Mouse (Mus musculus) cortical plate, adult 2 months (tissue): ENCODE measurements around the gene Spsb4. TPM values are rescaled to one million over a fixed set of nuclear protein-coding genes. Genes with fewer than 3 reads are reported as not detected.

Experiments
- H3K27ac ChIP-seq: fragments of 200-500 bp; 2 replicates; pipeline ENCODE4 v1.5.1; 2012; ENCODE audit warnings: low read length, control low read depth, inconsistent platforms; ENCODE audit not compliant: insufficient read depth
- H3K4me1 ChIP-seq: fragments of 200-500 bp; 2 replicates; pipeline ENCODE4 v1.6.1; 2011; ENCODE audit warnings: low read length; ENCODE audit not compliant: control insufficient read depth, insufficient read depth
- H3K4me3 ChIP-seq: fragments of 200-500 bp; 2 replicates; pipeline ENCODE4 v1.5.1; 2011; ENCODE audit warnings: mild to moderate bottlenecking, low read length, control low read depth; ENCODE audit not compliant: insufficient read depth
- CTCF ChIP-seq: fragments of 200-500 bp; IDR thresholded peaks from 2 replicates; pipeline ENCODE4 v1.5.1; 2011; ENCODE audit warnings: mild to moderate bottlenecking, control low read depth, low read length; ENCODE audit not compliant: insufficient read depth; ENCODE audit errors: extremely low read depth
- POLR2A ChIP-seq: fragments of 200-500 bp; IDR thresholded peaks from 2 replicates; pipeline ENCODE4 v1.6.1; 2011; ENCODE audit warnings: mild to moderate bottlenecking, low read length, control low read depth; ENCODE audit not compliant: insufficient read depth; ENCODE audit errors: extremely low read depth
- polyA plus RNA-seq: library from polyadenylated mRNA; depleted of rRNA; stranded (reverse); fragments of >200 nt; gene quantifications from 2 replicates; pipeline ENCODE4 v1.2.3, GENCODE M21; 2012

Spsb4 gene
- polyA plus RNA-seq, 1 experiment = 3.7 TPM

DNA sequence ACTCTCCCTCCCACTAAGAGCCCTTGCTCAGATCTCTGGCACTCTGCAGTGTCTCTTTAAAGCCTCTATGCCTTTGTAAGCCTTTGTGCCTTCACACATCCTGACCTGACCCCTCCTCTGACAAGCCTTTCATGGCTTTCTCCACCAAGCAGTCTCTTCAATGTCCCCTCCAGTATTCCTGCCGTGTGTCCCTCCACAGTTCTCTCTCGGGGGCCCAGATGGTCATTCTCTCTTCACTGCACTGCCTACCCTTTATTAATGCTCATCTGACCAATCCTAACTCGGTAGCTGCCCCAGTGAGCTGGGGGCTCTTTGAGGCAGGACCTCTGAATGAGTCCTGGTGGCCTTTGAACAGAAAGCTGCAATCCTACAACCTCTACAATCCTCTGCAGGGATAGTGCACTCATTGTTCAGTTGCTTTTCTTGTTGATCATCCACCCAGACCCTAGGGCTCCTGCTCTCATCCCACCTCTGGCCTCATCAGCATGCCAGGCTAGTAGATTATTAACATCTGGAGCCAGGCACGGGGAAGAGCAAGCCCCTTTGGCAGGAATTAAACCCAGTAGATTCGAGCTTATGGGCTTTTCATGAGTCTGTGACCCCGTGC lies 60.5 kb downstream of the Spsb4 start:
- no peak overlapping the region for H3K4me3 ChIP-seq
- no peak for TF ChIP-seq CTCF
- TF ChIP-seq POLR2A = no peak
- no peak overlapping the region for H3K27ac ChIP-seq
- 0 out of 2 replicates have a peak, but pooled peaks cover 3% of the 10 kb centered on the region for H3K4me1 ChIP-seq

DNA sequence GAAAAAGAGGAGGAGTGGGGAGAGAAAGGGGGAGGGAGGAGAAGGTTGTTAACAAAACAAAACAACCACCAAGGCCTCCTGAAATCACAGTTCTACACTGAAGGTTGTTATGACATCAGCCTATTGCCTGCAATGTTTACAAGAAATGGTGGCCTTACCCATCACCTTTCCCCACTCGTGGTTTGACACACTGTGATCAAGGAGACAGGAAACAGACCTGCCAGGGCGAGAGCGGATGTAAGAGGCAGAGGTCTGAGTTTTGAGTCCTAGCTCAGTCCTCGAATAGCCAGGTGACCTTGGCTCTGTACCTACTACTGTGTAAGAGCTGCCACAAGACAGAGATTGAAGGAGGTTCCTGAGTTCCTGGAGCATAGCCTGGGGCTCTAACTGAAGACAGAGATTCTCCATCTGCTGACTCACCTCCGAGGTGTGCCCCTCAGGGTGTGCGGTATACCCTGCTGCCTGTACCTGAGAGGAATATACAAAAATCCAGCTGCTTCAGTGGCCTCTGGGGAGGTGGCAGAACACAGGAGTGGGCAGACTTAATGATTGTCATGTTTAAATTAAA lies 61.3 kb downstream of the Spsb4 start:
- Histone ChIP-seq H3K27ac (no peak overlapping the region), H3K4me1 (0 out of 2 replicates have a peak, but pooled peaks cover 3% of the 10 kb centered on the region), H3K4me3 (no peak overlapping the region)
- TF ChIP-seq CTCF (no peak), POLR2A (no peak)

DNA sequence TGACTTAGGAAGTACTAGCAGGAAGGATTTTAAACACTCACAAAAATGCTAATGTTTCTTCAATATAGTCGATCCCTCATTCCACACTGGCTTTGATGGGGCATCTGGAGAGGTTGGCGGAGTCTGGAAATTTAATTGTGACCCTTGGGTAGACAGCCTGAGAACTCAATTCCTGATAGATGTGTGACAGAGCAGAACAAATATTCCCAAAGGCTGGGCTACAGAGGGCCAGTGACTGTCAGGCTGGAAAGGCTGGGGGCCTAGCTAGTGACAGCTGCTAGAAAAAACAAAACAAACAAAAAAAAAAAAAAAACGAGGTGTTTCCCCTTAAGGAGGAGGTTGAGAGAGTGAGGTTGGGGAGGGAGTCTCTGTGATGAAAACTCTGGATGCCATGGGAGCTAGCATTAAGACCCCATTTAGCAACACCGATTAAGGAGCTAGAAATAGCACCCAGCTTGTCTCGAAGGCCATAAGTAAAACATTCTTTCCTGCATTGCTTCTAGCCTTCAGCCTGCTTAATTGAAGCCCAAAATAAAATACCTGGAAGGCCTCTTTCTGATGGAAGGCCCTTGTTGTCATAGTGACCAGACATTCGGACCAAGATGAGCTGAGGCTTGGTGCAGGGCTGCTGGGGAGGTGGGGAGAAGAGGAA lies 61.9 kb downstream of the Spsb4 start:
- H3K4me3 ChIP-seq = no peak overlapping the region
- 0 out of 2 replicates have a peak, but pooled peaks cover 3% of the 10 kb centered on the region for H3K4me1 ChIP-seq
- TF ChIP-seq CTCF = no peak
- TF ChIP-seq POLR2A = no peak
- H3K27ac ChIP-seq = no peak overlapping the region

- Histone ChIP-seq H3K27ac (no peak overlapping the region), H3K4me1 (0 out of 2 replicates have a peak, but pooled peaks cover 3% of the 10 kb centered on the region), H3K4me3 (no peak overlapping the region)
- TF ChIP-seq POLR2A = no peak
- TF ChIP-seq CTCF = no peak
Observed at GRCm38 (mm10) chr9:96954063-96954809, 64.4 kb downstream of the Spsb4 start.

GRCm38 (mm10) chr9:96953443-96953842 lies 65.2 kb downstream of the Spsb4 start:
- Histone ChIP-seq H3K4me3 (no peak overlapping the region), H3K4me1 (0 out of 2 replicates have a peak, but pooled peaks cover 3% of the 10 kb centered on the region), H3K27ac (no peak overlapping the region)
- no peak for TF ChIP-seq CTCF
- TF ChIP-seq POLR2A = no peak

DNA sequence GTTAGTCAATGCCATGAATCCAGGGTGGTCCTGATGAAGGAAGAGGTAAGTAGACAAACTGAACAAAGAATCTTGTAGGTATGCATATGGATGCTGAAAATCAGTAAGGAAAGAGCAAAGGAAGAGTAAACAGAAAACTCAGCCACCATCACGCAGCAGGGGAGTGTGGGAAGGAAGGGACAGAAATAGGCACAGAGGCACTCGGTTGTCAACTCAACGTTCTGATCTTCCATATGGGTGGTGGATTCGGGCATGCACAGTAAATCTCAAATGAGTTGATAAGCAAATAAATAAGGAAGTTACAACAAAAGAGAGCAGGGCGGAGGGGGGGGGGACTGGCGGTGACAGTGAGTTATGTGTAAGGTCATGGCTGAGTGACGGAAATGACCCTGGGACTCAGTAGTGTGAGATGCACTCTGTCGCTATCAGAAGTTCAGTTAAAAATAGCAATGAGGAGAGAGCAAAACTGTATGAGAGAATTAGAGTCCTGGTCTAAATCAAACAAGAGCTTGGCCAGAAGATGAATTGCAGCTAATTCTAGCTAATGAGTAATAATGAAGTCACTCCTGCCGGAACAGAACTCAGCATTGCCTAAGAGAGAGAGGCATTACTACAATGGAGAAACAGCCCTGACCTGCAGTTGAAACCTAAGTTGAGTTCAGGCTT lies 66.2 kb downstream of the Spsb4 start:
- Histone ChIP-seq H3K4me3 (no peak overlapping the region), H3K27ac (no peak overlapping the region), H3K4me1 (0 out of 2 replicates have a peak, but pooled peaks cover 2% of the 10 kb centered on the region)
- no peak for TF ChIP-seq CTCF
- TF ChIP-seq POLR2A = no peak

GRCm38 (mm10) chr9:96949551-96949950 lies 69.1 kb downstream of the Spsb4 start:
- H3K27ac ChIP-seq = no peak overlapping the region
- no peaks in the 10 kb centered on the region for H3K4me1 ChIP-seq
- no peak overlapping the region for H3K4me3 ChIP-seq
- TF ChIP-seq POLR2A (no peak), CTCF (no peak)

DNA sequence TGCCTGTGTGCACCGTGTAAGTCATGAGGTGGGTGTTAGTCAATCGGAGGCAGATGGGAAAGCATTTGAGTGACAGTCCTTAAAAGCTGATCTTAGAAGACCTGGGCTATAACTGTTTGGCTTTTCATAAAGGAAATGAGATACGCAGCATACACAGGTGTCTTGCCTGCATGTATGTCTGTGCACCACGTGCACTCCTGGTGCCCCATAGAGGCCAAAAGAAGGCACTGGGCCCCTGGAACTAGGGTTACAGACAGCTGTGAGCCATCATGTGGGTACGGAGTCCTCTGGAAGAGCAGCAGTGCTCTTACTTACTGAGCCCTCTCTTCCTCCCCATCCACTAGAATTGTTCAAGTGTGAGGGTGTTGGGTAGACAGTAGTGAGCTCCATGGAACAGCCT lies 70.1 kb downstream of the Spsb4 start:
- no peak overlapping the region for H3K27ac ChIP-seq
- no peak overlapping the region for H3K4me3 ChIP-seq
- H3K4me1 ChIP-seq = no peaks in the 10 kb centered on the region
- TF ChIP-seq POLR2A (no peak), CTCF (no peak)

GRCm38 (mm10) chr9:96947171-96947570 lies 71.5 kb downstream of the Spsb4 start:
- H3K4me3 ChIP-seq = no peak overlapping the region
- H3K4me1 ChIP-seq = no peaks in the 10 kb centered on the region
- TF ChIP-seq POLR2A = no peak
- TF ChIP-seq CTCF = no peak
- no peak overlapping the region for H3K27ac ChIP-seq
